Mouse (Mus musculus) intestine, embryonic 16.5 days (tissue): Measurements from ENCODE around the gene Gjc2. TPM values are rescaled to one million over a fixed set of nuclear protein-coding genes. Genes with fewer than 3 reads are reported as not detected.

ENCODE experiments used
- ATAC-seq: fragments of 200-750 bp; cut with Nextera tagmentation; 2 replicates; pipeline ENCODE4 v1.8.0; 2017; ENCODE audit warnings: moderate TSS enrichment, moderate library complexity
- H3K27ac ChIP-seq: fragments of 300-500 bp; sonication (generic); 2 replicates; pipeline ENCODE4 v1.5.1; 2014; ENCODE audit warnings: mild to moderate bottlenecking, low read length
- H3K27me3 ChIP-seq: fragments of 300-500 bp; sonication (generic); replicated peaks from 2 replicates; pipeline ENCODE4 v1.6.1; 2014; ENCODE audit warnings: low read length, control low read depth, mixed read lengths; ENCODE audit not compliant: control insufficient read depth, insufficient read depth
- H3K36me3 ChIP-seq: fragments of 300-500 bp; sonication (generic); 2 replicates; pipeline ENCODE4 v1.6.1; 2014; ENCODE audit warnings: low read length, control low read depth; ENCODE audit not compliant: control insufficient read depth, insufficient read depth
- H3K4me1 ChIP-seq: fragments of 300-500 bp; sonication (generic); 2 replicates; pipeline ENCODE4 v1.6.1; 2014; ENCODE audit warnings: low read length, control low read depth, mixed read lengths; ENCODE audit not compliant: control insufficient read depth, insufficient read depth
- H3K4me2 ChIP-seq: fragments of 300-500 bp; sonication (generic); 2 replicates; pipeline ENCODE4 v1.6.1; 2014; ENCODE audit warnings: low read depth, low read length, control low read depth
- H3K4me3 ChIP-seq: fragments of 300-500 bp; sonication (generic); 2 replicates; pipeline ENCODE4 v1.5.1; 2014; ENCODE audit warnings: mild to moderate bottlenecking, low read length
- H3K9ac ChIP-seq: fragments of 300-500 bp; sonication (generic); 2 replicates; pipeline ENCODE4 v1.6.1; 2014; ENCODE audit warnings: low read depth, low read length
- H3K9me3 ChIP-seq: fragments of 300-500 bp; sonication (generic); 2 replicates; pipeline ENCODE4 v1.6.1; 2016; ENCODE audit warnings: low read length, control low read depth; ENCODE audit not compliant: control insufficient read depth
- WGBS: fragments of 180-500 bp; shearing (Covaris S2); extraction: QIAGEN DNeasy Blood & Tissue Kit; methylation state at CpG from one replicate; pipeline ENCODE4 v1.1.7; 2014; 5-methylcytosine and 5-hydroxymethylcytosine counted together
- polyA plus RNA-seq: library from polyadenylated mRNA; unstranded; fragments of >200 nt; fragmentation: Nextera tagmentation; extraction: Ambion mirVana; gene quantifications from 2 replicates; pipeline ENCODE4 v1.2.1, GENCODE M21; 2015

Gene Gjc2
- polyA plus RNA-seq, 1 experiment from 2014 or later: 0.81 TPM

GRCm38 (mm10) chr11:59165616-59166241, 17.3 kb downstream of the Gjc2 start:
- Histone ChIP-seq H3K36me3 (no peaks in the 10 kb centered on the region), H3K27ac (no peak overlapping the region; the same call in 1 of the 2 replicates), H3K4me2 (no peak overlapping the region), H3K4me3 (no peak overlapping the region), H3K9ac (no peak overlapping the region), H3K4me1 (peaks cover 15% of the 10 kb centered on the region), H3K9me3 (no peaks in the 10 kb centered on the region), H3K27me3 (no peaks in the 10 kb centered on the region)
- 60% methylated on average over 2 of the region's 2 CpGs for WGBS
- ATAC-seq: no peak

GRCm38 (mm10) chr11:59164384-59164783, 18.6 kb downstream of the Gjc2 start:
- 76% methylated on average over 9 of the region's 9 CpGs for WGBS
- H3K9me3 ChIP-seq: no peaks in the 10 kb centered on the region
- ATAC-seq: no peak
- peak overlapping the region; percentile 74 for H3K4me2 ChIP-seq
- H3K9ac ChIP-seq: no peak overlapping the region
- no peak overlapping the region for H3K4me3 ChIP-seq
- H3K27me3 ChIP-seq: no peaks in the 10 kb centered on the region
- H3K4me1 ChIP-seq: peaks cover 15% of the 10 kb centered on the region
- 0 out of 2 replicates have a peak overlapping the region, but pooled peaks have one; percentile 54 for H3K27ac ChIP-seq
- no peaks in the 10 kb centered on the region for H3K36me3 ChIP-seq

GRCm38 (mm10) chr11:59163255-59164236, 19.5 kb downstream of the Gjc2 start, which contains the start of gene Iba57:
Gene Iba57, minus strand, starts transcription at chr11:59163739.
- Histone ChIP-seq H3K36me3 (no peaks in the 10 kb centered on the region), H3K4me1 (peaks cover 15% of the 10 kb centered on the region), H3K27me3 (no peaks in the 10 kb centered on the region), H3K4me2 (peak within 1 kb of the TSS; percentile 81), H3K9ac (peak within 1 kb of the TSS; percentile 97), H3K9me3 (no peaks in the 10 kb centered on the region), H3K27ac (peak within 1 kb of the TSS; percentile 99), H3K4me3 (peak within 1 kb of the TSS; percentile 86)
- ATAC-seq: peak; percentile 99
- WGBS: 3% methylated on average over 63 of the region's 68 CpGs

- ATAC-seq: no peak
- H3K4me3 ChIP-seq: peak overlapping the region; percentile 86
- H3K9ac ChIP-seq: peak overlapping the region; percentile 97
- H3K9me3 ChIP-seq: no peaks in the 10 kb centered on the region
- H3K27ac ChIP-seq: peak overlapping the region; percentile 46
- H3K27me3 ChIP-seq: no peaks in the 10 kb centered on the region
- peak overlapping the region; percentile 81 for H3K4me2 ChIP-seq
- WGBS: 49% methylated on average over 9 of the region's 9 CpGs
- H3K4me1 ChIP-seq: peaks cover 15% of the 10 kb centered on the region
- no peaks in the 10 kb centered on the region for H3K36me3 ChIP-seq
Measured at GRCm38 (mm10) chr11:59162443-59163254, 20.4 kb downstream of the Gjc2 start.

GRCm38 (mm10) chr11:59161398-59161797, 21.6 kb downstream of the Gjc2 start:
- Histone ChIP-seq H3K9ac (no peak overlapping the region), H3K4me1 (peaks cover 15% of the 10 kb centered on the region), H3K9me3 (no peaks in the 10 kb centered on the region), H3K36me3 (no peaks in the 10 kb centered on the region; the same call in 1 of the 2 replicates), H3K4me3 (no peak overlapping the region), H3K4me2 (no peak overlapping the region), H3K27me3 (no peaks in the 10 kb centered on the region), H3K27ac (no peak overlapping the region)
- 74% methylated on average over 5 of the region's 5 CpGs for WGBS
- ATAC-seq: no peak

- H3K9ac ChIP-seq: no peak overlapping the region
- peaks cover 4% of the 10 kb centered on the region; the same call in 1 of the 2 replicates for H3K36me3 ChIP-seq
- ATAC-seq: no peak
- no peak overlapping the region for H3K4me2 ChIP-seq
- WGBS: 91% methylated on average over 4 of the region's 4 CpGs
- H3K9me3 ChIP-seq: no peaks in the 10 kb centered on the region
- H3K4me3 ChIP-seq: no peak overlapping the region
- no peak overlapping the region for H3K27ac ChIP-seq
- peaks cover 15% of the 10 kb centered on the region for H3K4me1 ChIP-seq
- no peaks in the 10 kb centered on the region for H3K27me3 ChIP-seq
Measured at GRCm38 (mm10) chr11:59159558-59159957, 23.5 kb downstream of the Gjc2 start.

- ATAC-seq: no peak
- WGBS: 91% methylated on average over 13 of the region's 13 CpGs
- no peaks in the 10 kb centered on the region for H3K9me3 ChIP-seq
Measured at GRCm38 (mm10) chr11:59159099-59159498, 23.9 kb downstream of the Gjc2 start.

GRCm38 (mm10) chr11:59155900-59156299, 27.1 kb downstream of the Gjc2 start:
- WGBS: 94% methylated on average over 5 of the region's 5 CpGs
- peaks cover 4% of the 10 kb centered on the region; the same call in 1 of the 2 replicates for H3K36me3 ChIP-seq
- H3K9ac ChIP-seq: no peak overlapping the region
- H3K4me2 ChIP-seq: no peak overlapping the region
- ATAC-seq: no peak
- no peaks in the 10 kb centered on the region for H3K27me3 ChIP-seq
- H3K4me1 ChIP-seq: 0 out of 2 replicates have a peak, but pooled peaks cover 3% of the 10 kb centered on the region
- H3K27ac ChIP-seq: no peak overlapping the region
- H3K4me3 ChIP-seq: no peak overlapping the region
- H3K9me3 ChIP-seq: no peaks in the 10 kb centered on the region

More at GRCm38 (mm10) chr11:59159099-59159498, 23.9 kb downstream of the Gjc2 start:
- Histone ChIP-seq H3K27me3 (no peaks in the 10 kb centered on the region), H3K27ac (no peak overlapping the region), H3K9ac (no peak overlapping the region), H3K36me3 (peaks cover 4% of the 10 kb centered on the region; the same call in 1 of the 2 replicates), H3K4me2 (no peak overlapping the region), H3K4me1 (peaks cover 13% of the 10 kb centered on the region), H3K4me3 (no peak overlapping the region)
